Mouse (Mus musculus): ENCODE measurements around the gene Zfp423. TPM values are rescaled to one million over a fixed set of nuclear protein-coding genes. Genes with fewer than 3 reads are reported as not detected.

Gene Zfp423
- polyA plus RNA-seq, 1 experiment from 2014 or later = 39.2 TPM

DNA sequence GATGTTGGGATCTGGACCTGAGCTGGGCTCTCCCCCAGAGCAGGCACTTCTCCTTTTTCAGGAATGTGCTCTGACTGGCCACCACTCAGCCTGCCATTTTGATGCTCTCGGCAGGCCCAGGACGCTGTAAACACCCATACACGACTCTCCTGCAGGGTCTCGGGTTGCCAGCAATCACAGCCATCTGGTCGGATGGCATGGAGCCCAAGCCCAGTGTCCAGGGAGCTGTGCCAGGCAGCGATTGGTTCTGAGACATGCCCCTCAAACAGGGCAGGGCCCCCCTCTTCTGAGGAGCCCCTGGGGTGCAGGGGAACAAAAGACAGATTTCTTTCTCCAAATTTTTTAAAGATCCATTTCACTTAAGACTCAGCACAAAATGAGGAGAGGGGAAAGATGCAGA is 314.0 kb downstream of the Zfp423 start:
- DNase-seq (ENCODE audit: low spot score) = no peak
- 30% methylated on average over 6 of the region's 6 CpGs for WGBS
- H3K27ac ChIP-seq (replicated peaks; ENCODE audit: low read depth, low read length) = no peak overlapping the region

DNA sequence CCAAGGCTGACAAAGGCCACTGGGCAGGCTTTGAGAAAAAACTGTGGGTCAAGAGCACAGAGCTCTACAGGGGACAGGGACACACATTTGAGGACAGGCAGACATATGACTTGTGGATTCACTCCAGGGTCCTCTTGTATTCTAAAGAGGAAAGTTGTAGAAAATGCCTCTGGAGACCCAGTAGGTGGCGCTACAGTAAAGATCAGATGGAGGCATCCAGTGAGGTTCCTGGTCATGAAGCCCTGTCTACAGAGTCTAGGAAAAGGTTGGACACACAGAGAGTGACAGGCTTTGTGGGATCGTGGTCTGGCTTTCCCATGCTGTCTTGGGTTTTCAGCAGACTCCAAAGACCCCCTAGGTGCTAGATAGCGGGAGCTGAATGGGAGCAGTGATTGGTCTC is 318.5 kb downstream of the Zfp423 start:
- H3K4me3 ChIP-seq (ENCODE audit: low read depth, low read length) = no peak overlapping the region
- no peaks in the 10 kb centered on the region for H3K27me3 ChIP-seq (ENCODE audit: control insufficient read depth, insufficient read depth, low read length)
- H3K9ac ChIP-seq (ENCODE audit: low read length) = no peak overlapping the region
- no peaks in the 10 kb centered on the region for H3K36me3 ChIP-seq (ENCODE audit: control insufficient read depth, insufficient read depth, low read length)
- ATAC-seq (ENCODE audit: insufficient number of reproducible peaks, low FRiP score, low TSS enrichment, low read depth) = no peak
- H3K4me2 ChIP-seq (ENCODE audit: low read depth, severe bottlenecking) = no peak overlapping the region
- H3K9me3 ChIP-seq (ENCODE audit: control insufficient read depth, low read length) = no peaks in the 10 kb centered on the region
- H3K4me1 ChIP-seq (ENCODE audit: control insufficient read depth, insufficient read depth, low read length) = no peaks in the 10 kb centered on the region
- H3K27ac ChIP-seq (replicated peaks; ENCODE audit: low read depth, low read length) = no peak overlapping the region
- peak; percentile 58 for DNase-seq (ENCODE audit: low spot score)
- 42% methylated on average over 3 of the region's 3 CpGs for WGBS

More for the DNA sequence above, 314.0 kb downstream of the Zfp423 start:
- H3K36me3 ChIP-seq (ENCODE audit: control insufficient read depth, insufficient read depth, low read length) = no peaks in the 10 kb centered on the region
- no peaks in the 10 kb centered on the region for H3K9me3 ChIP-seq (ENCODE audit: control insufficient read depth, low read length)
- H3K9ac ChIP-seq (ENCODE audit: low read length) = no peak overlapping the region
- no peak overlapping the region for H3K4me2 ChIP-seq (ENCODE audit: low read depth, severe bottlenecking)
- H3K4me1 ChIP-seq (ENCODE audit: control insufficient read depth, insufficient read depth, low read length) = 0 out of 2 replicates have a peak, but pooled peaks cover 3% of the 10 kb centered on the region
- H3K27me3 ChIP-seq (ENCODE audit: control insufficient read depth, insufficient read depth, low read length) = no peaks in the 10 kb centered on the region
- no peak overlapping the region for H3K4me3 ChIP-seq (ENCODE audit: low read depth, low read length)
- no peak for ATAC-seq (ENCODE audit: insufficient number of reproducible peaks, low FRiP score, low TSS enrichment, low read depth)

DNA sequence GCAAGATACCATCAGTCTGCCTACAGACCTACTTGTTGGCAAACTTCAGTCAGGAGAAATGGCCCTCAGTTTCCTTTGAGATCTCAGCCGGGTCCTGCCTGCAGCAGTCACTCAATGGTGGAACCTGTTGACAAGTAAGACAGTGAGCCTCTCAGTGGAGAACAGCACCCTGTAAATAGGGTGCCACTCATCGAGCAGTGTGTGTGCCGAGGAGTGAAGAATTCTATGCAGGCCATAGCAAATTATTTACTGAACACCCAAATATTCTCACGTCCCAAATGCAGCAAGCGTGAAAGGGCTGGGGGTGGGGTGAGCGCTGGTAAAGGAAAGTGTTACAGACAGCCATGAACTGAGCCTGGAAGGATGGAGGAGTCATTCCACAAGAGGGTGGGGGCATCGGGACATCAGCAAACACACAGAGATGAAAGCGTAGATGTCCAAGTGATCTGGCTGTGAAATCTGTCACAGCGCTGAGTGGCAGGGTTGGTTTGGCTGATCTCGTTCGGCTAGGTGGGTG is 323.1 kb downstream of the Zfp423 start:
- Histone ChIP-seq H3K27me3 (ENCODE audit: control insufficient read depth, insufficient read depth, low read length) (no peaks in the 10 kb centered on the region), H3K36me3 (ENCODE audit: control insufficient read depth, insufficient read depth, low read length) (no peaks in the 10 kb centered on the region), H3K4me2 (ENCODE audit: low read depth, severe bottlenecking) (no peak overlapping the region), H3K4me3 (ENCODE audit: low read depth, low read length) (no peak overlapping the region), H3K4me1 (ENCODE audit: control insufficient read depth, insufficient read depth, low read length) (no peaks in the 10 kb centered on the region), H3K9ac (ENCODE audit: low read length) (no peak overlapping the region), H3K9me3 (ENCODE audit: control insufficient read depth, low read length) (no peaks in the 10 kb centered on the region), H3K27ac (replicated peaks; ENCODE audit: low read depth, low read length) (no peak overlapping the region)
- ATAC-seq (ENCODE audit: insufficient number of reproducible peaks, low FRiP score, low TSS enrichment, low read depth) = no peak
- 83% methylated on average over 11 of the region's 11 CpGs for WGBS
- no peak for DNase-seq (ENCODE audit: low spot score)

DNA sequence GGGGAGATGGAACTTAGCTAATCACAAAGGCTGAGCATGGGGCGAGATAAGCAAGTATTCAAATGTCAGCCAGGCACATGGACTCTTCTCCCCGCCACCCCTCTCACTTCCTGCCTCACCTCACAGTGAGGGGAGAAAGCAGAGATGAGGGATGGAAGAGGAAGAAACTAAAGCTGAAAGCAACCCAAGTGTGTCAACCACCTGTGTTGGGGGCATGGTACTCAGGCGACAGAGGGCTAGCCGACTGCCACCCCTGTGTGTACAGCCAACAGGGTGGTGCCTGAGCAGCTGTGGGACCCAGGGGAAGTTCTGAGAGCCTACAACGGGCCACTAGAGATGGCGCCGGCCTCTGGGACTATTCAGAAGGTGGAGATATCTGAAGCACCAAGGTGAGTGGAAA is 327.6 kb downstream of the Zfp423 start:
- Histone ChIP-seq H3K9me3 (ENCODE audit: control insufficient read depth, low read length) (no peaks in the 10 kb centered on the region), H3K9ac (ENCODE audit: low read length) (no peak overlapping the region), H3K4me3 (ENCODE audit: low read depth, low read length) (no peak overlapping the region), H3K36me3 (ENCODE audit: control insufficient read depth, insufficient read depth, low read length) (no peaks in the 10 kb centered on the region), H3K27me3 (ENCODE audit: control insufficient read depth, insufficient read depth, low read length) (no peaks in the 10 kb centered on the region), H3K4me2 (ENCODE audit: low read depth, severe bottlenecking) (no peak overlapping the region), H3K27ac (replicated peaks; ENCODE audit: low read depth, low read length) (no peak overlapping the region), H3K4me1 (ENCODE audit: control insufficient read depth, insufficient read depth, low read length) (no peaks in the 10 kb centered on the region)
- DNase-seq (ENCODE audit: low spot score) (no peak), ATAC-seq (ENCODE audit: insufficient number of reproducible peaks, low FRiP score, low TSS enrichment, low read depth) (no peak)
- WGBS = 84% methylated on average over 7 of the region's 7 CpGs

DNA sequence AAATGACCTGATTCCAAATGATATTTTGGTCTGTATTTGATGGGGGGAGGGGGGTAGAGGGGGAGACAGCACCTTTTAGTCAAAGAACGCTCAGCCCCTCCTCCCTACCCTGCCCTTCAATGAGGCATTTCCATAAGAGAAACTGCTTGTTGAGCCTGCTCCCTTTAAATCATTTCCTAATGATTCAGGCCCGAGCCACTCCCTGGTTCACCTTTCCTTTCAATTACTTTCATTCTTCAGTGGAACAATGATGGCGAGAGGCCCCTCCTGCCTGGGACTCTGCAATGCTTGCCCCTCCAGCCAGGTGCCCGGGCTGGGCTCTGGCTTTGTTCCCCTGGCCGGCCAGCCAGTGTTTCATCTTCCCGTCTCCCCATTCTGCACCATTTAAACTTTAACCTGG is 329.7 kb downstream of the Zfp423 start:
- no peak for DNase-seq (ENCODE audit: low spot score)
- no peak overlapping the region for H3K4me3 ChIP-seq (ENCODE audit: low read depth, low read length)
- H3K27ac ChIP-seq (replicated peaks; ENCODE audit: low read depth, low read length) = no peak overlapping the region
- no peak for ATAC-seq (ENCODE audit: insufficient number of reproducible peaks, low FRiP score, low TSS enrichment, low read depth)
- WGBS = 39% methylated on average over 6 of the region's 6 CpGs
- no peak overlapping the region for H3K9ac ChIP-seq (ENCODE audit: low read length)
- no peak overlapping the region for H3K4me2 ChIP-seq (ENCODE audit: low read depth, severe bottlenecking)
- no peaks in the 10 kb centered on the region for H3K27me3 ChIP-seq (ENCODE audit: control insufficient read depth, insufficient read depth, low read length)
- no peaks in the 10 kb centered on the region for H3K9me3 ChIP-seq (ENCODE audit: control insufficient read depth, low read length)
- H3K36me3 ChIP-seq (ENCODE audit: control insufficient read depth, insufficient read depth, low read length) = no peaks in the 10 kb centered on the region
- no peaks in the 10 kb centered on the region for H3K4me1 ChIP-seq (ENCODE audit: control insufficient read depth, insufficient read depth, low read length)

DNA sequence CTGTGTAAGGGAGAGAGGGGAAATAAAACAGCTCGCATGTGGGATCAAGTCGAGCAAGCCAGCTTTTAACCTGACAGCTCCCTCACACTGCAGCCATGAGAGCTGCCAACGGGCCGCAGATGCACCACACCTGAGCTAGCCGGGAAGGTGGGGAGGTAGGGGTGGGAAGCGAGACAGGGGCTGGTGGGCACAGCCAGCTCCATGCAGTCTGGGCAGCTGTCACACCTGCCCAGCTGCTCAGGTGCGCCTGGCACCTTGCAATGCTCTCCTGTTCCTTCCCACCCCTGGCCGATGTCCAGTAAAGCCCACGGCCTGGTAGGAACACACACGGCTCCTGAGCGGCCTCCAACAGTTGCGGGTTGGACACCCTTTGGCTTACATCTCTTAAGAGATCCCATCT is 338.2 kb downstream of the Zfp423 start:
- H3K9ac ChIP-seq (ENCODE audit: low read length) = no peak overlapping the region
- no peak overlapping the region for H3K27ac ChIP-seq (replicated peaks; ENCODE audit: low read depth, low read length)
- no peak overlapping the region for H3K4me3 ChIP-seq (ENCODE audit: low read depth, low read length)
- H3K9me3 ChIP-seq (ENCODE audit: control insufficient read depth, low read length) = no peaks in the 10 kb centered on the region
- WGBS = 91% methylated on average over 12 of the region's 12 CpGs
- H3K4me1 ChIP-seq (ENCODE audit: control insufficient read depth, insufficient read depth, low read length) = no peaks in the 10 kb centered on the region
- no peak for ATAC-seq (ENCODE audit: insufficient number of reproducible peaks, low FRiP score, low TSS enrichment, low read depth)
- H3K36me3 ChIP-seq (ENCODE audit: control insufficient read depth, insufficient read depth, low read length) = no peaks in the 10 kb centered on the region
- H3K27me3 ChIP-seq (ENCODE audit: control insufficient read depth, insufficient read depth, low read length) = peaks cover 2% of the 10 kb centered on the region; the same call in 1 of the 2 replicates
- DNase-seq (ENCODE audit: low spot score) = no peak
- H3K4me2 ChIP-seq (ENCODE audit: low read depth, severe bottlenecking) = no peak overlapping the region

DNA sequence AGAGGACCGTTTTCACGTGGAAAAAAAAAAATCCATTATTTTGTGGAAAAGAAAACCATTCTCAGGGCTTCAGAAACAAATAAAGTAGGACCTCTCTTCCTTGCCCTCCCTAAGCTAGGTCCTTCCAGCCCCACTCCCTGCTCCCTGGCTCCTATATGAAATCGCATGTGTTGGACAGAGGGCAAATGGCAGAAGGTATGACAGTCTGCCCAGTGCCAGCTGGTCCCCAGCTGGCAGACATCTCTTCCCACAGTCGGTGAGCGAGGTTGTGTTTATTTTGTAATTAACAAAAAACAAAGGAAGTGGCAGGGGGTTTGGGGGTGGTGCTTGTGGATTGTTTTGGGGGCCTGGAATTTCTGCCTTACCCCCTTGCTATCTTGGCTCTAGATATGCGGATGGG is 339.2 kb downstream of the Zfp423 start:
- Histone ChIP-seq H3K9me3 (ENCODE audit: control insufficient read depth, low read length) (no peaks in the 10 kb centered on the region), H3K4me1 (ENCODE audit: control insufficient read depth, insufficient read depth, low read length) (no peaks in the 10 kb centered on the region), H3K4me3 (ENCODE audit: low read depth, low read length) (no peak overlapping the region), H3K27me3 (ENCODE audit: control insufficient read depth, insufficient read depth, low read length) (peaks cover 2% of the 10 kb centered on the region; the same call in 1 of the 2 replicates), H3K27ac (replicated peaks; ENCODE audit: low read depth, low read length) (no peak overlapping the region), H3K4me2 (ENCODE audit: low read depth, severe bottlenecking) (no peak overlapping the region), H3K9ac (ENCODE audit: low read length) (no peak overlapping the region), H3K36me3 (ENCODE audit: control insufficient read depth, insufficient read depth, low read length) (no peaks in the 10 kb centered on the region)
- WGBS = 72% methylated on average over 6 of the region's 6 CpGs
- no peak for ATAC-seq (ENCODE audit: insufficient number of reproducible peaks, low FRiP score, low TSS enrichment, low read depth)
- DNase-seq (ENCODE audit: low spot score) = no peak

DNA sequence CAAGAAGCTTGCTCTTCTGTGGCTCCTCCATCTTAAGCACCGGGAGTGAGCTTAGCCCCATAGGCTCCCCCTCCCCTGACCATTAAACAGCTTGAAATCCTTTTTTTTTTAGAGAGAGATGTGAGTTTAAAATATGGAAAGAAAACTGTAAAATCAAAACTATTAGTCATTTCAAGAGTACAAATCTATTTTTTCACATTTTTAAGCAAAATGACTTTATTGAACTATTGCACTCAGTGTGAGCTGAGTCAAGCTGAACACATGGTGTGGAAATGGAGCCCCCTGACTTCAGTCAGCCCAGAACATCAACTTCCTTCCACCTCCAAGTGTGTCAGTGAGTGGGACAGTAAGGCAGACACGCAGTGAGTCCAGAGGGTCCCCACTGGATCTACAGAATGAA is 339.9 kb downstream of the Zfp423 start:
- Histone ChIP-seq H3K4me2 (ENCODE audit: low read depth, severe bottlenecking) (no peak overlapping the region), H3K4me3 (ENCODE audit: low read depth, low read length) (no peak overlapping the region), H3K27ac (replicated peaks; ENCODE audit: low read depth, low read length) (no peak overlapping the region), H3K36me3 (ENCODE audit: control insufficient read depth, insufficient read depth, low read length) (no peaks in the 10 kb centered on the region), H3K9me3 (ENCODE audit: control insufficient read depth, low read length) (no peaks in the 10 kb centered on the region), H3K4me1 (ENCODE audit: control insufficient read depth, insufficient read depth, low read length) (no peaks in the 10 kb centered on the region), H3K27me3 (ENCODE audit: control insufficient read depth, insufficient read depth, low read length) (peaks cover 2% of the 10 kb centered on the region; the same call in 1 of the 2 replicates), H3K9ac (ENCODE audit: low read length) (no peak overlapping the region)
- WGBS = 73% methylated on average over 2 of the region's 2 CpGs
- no peak for DNase-seq (ENCODE audit: low spot score)
- no peak for ATAC-seq (ENCODE audit: insufficient number of reproducible peaks, low FRiP score, low TSS enrichment, low read depth)

DNA sequence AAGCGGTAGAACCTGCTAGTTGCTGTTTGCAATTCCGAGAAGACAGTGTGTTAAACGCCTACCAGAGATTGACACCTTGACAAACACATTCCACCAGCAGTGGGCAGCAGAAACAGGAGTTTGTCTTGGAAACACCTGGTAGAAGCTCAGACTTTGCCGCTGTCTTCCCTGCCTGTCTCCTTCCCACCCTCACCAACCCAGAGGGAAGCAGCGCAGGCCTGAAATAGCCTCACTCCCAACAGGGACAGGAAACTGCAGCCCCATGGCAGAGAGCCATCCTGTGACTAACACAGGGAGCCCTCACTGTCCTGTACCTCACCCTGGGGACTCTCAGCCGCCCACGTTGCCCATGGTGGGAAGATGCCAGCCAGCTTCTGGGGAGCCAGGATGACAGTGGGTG is 340.3 kb downstream of the Zfp423 start:
- DNase-seq (ENCODE audit: low spot score) (no peak), ATAC-seq (ENCODE audit: insufficient number of reproducible peaks, low FRiP score, low TSS enrichment, low read depth) (no peak)
- Histone ChIP-seq H3K9ac (ENCODE audit: low read length) (no peak overlapping the region), H3K4me3 (ENCODE audit: low read depth, low read length) (no peak overlapping the region), H3K4me2 (ENCODE audit: low read depth, severe bottlenecking) (no peak overlapping the region), H3K9me3 (ENCODE audit: control insufficient read depth, low read length) (no peaks in the 10 kb centered on the region), H3K27me3 (ENCODE audit: control insufficient read depth, insufficient read depth, low read length) (peaks cover 2% of the 10 kb centered on the region; the same call in 1 of the 2 replicates), H3K27ac (replicated peaks; ENCODE audit: low read depth, low read length) (no peak overlapping the region), H3K4me1 (ENCODE audit: control insufficient read depth, insufficient read depth, low read length) (no peaks in the 10 kb centered on the region), H3K36me3 (ENCODE audit: control insufficient read depth, insufficient read depth, low read length) (no peaks in the 10 kb centered on the region)
- 56% methylated on average over 7 of the region's 7 CpGs for WGBS
